Mouse (Mus musculus) heart, embryonic 12.5 days (tissue): Measurements from ENCODE around the gene Surf1. TPM values are rescaled to one million over a fixed set of nuclear protein-coding genes. Genes with fewer than 3 reads are reported as not detected.

ENCODE experiments used
- ATAC-seq: fragments of 200-750 bp; cut with Nextera tagmentation; 2 replicates; pipeline ENCODE4 v1.8.0; 2017; ENCODE audit warnings: moderate TSS enrichment, moderate library complexity; ENCODE audit not compliant: insufficient number of reproducible peaks, low FRiP score
- H3K27ac ChIP-seq: fragments of 300-500 bp; sonication (generic); 2 replicates; pipeline ENCODE4 v1.5.1; 2016; ENCODE audit warnings: mild to moderate bottlenecking, moderate library complexity; ENCODE audit not compliant: poor library complexity, severe bottlenecking
- H3K27me3 ChIP-seq: fragments of 300-500 bp; sonication (generic); replicated peaks from 2 replicates; pipeline ENCODE4 v1.6.1; 2016; ENCODE audit warnings: mild to moderate bottlenecking, moderate library complexity
- H3K36me3 ChIP-seq: fragments of 300-500 bp; sonication (generic); 2 replicates; pipeline ENCODE4 v1.6.1; 2016; ENCODE audit warnings: mild to moderate bottlenecking, moderate library complexity
- H3K4me1 ChIP-seq: fragments of 300-500 bp; sonication (generic); replicated peaks from 2 replicates; pipeline ENCODE4 v1.6.1; 2016; ENCODE audit warnings: mild to moderate bottlenecking
- H3K4me2 ChIP-seq: fragments of 300-500 bp; sonication (generic); 2 replicates; pipeline ENCODE4 v1.6.1; 2016; ENCODE audit warnings: mild to moderate bottlenecking, moderate library complexity
- H3K4me3 ChIP-seq: fragments of 300-500 bp; sonication (generic); 2 replicates; pipeline ENCODE4 v1.5.1; 2016; ENCODE audit warnings: mild to moderate bottlenecking
- H3K9ac ChIP-seq: fragments of 300-500 bp; sonication (generic); 2 replicates; pipeline ENCODE4 v1.6.1; 2016; ENCODE audit warnings: mild to moderate bottlenecking, moderate library complexity
- H3K9me3 ChIP-seq: fragments of 300-500 bp; sonication (generic); replicated peaks from 2 replicates; pipeline ENCODE4 v1.6.1; 2016; ENCODE audit warnings: mild to moderate bottlenecking, moderate library complexity
- WGBS: fragments of 180-500 bp; shearing (Covaris S2); methylation state at CpG from one replicate; pipeline ENCODE4 v1.1.7; 2016; 5-methylcytosine and 5-hydroxymethylcytosine counted together
- polyA plus RNA-seq: library from polyadenylated mRNA; unstranded; fragments of >200 nt; fragmentation: Nextera tagmentation; extraction: Ambion mirVana; gene quantifications from 2 replicates; pipeline ENCODE4 v1.2.1, GENCODE M21; 2016

Gene Surf1
- 39.2 and 40.5 TPM in 2 replicates for polyA plus RNA-seq

GRCm38 (mm10) chr2:26915927-26916728 lies at the start of gene Surf1, which contains the start of gene Surf2:
Gene Surf1 (minus strand): TSS chr2:26916530.
Gene Surf2 (plus strand): TSS chr2:26916367.
- peaks cover 72% of the 10 kb centered on the region for H3K36me3 ChIP-seq
- peak within 1 kb of the TSS; percentile 53 for H3K27ac ChIP-seq
- H3K4me2 ChIP-seq: peak within 1 kb of the TSS; percentile 93
- H3K9me3 ChIP-seq: no peaks in the 10 kb centered on the region
- H3K27me3 ChIP-seq: no peaks in the 10 kb centered on the region
- H3K4me3 ChIP-seq: peak within 1 kb of the TSS; percentile 81
- ATAC-seq: peak; percentile 74
- H3K4me1 ChIP-seq: peaks cover 45% of the 10 kb centered on the region
- WGBS: 1% methylated on average over 46 of the region's 47 CpGs
- peak within 1 kb of the TSS; percentile 85 for H3K9ac ChIP-seq

GRCm38 (mm10) chr2:26964724-26965370 lies 48.5 kb upstream of the Surf1 start:
- peak overlapping the region; percentile 73 for H3K4me3 ChIP-seq
- ATAC-seq: no peak
- WGBS: 14% methylated on average over 14 of the region's 14 CpGs

GRCm38 (mm10) chr2:26963923-26964723 lies 47.8 kb upstream of the Surf1 start, which contains the start of gene Rexo4:
Gene Rexo4 (minus strand): TSS chr2:26964386.
- Histone ChIP-seq H3K4me2 (peak within 1 kb of the TSS; percentile 95), H3K9me3 (peaks cover 8% of the 10 kb centered on the region), H3K4me3 (peak within 1 kb of the TSS; percentile 73), H3K27ac (peak within 1 kb of the TSS; percentile 98), H3K9ac (peak within 1 kb of the TSS; percentile 86), H3K27me3 (no peaks in the 10 kb centered on the region), H3K36me3 (peaks cover 29% of the 10 kb centered on the region), H3K4me1 (peaks cover 27% of the 10 kb centered on the region)
- peak; percentile 93 for ATAC-seq
- under 1% methylated on average over 50 of the region's 50 CpGs for WGBS

More at GRCm38 (mm10) chr2:26964724-26965370, 48.5 kb upstream of the Surf1 start:
- peak overlapping the region; percentile 98 for H3K27ac ChIP-seq
- peaks cover 27% of the 10 kb centered on the region for H3K4me1 ChIP-seq
- H3K36me3 ChIP-seq: peaks cover 24% of the 10 kb centered on the region
- H3K4me2 ChIP-seq: peak overlapping the region; percentile 95
- 0 out of 2 replicates have a peak, but pooled peaks cover 2% of the 10 kb centered on the region for H3K27me3 ChIP-seq
- peaks cover 8% of the 10 kb centered on the region for H3K9me3 ChIP-seq
- peak overlapping the region; percentile 86 for H3K9ac ChIP-seq

GRCm38 (mm10) chr2:26960756-26961155 lies 44.4 kb upstream of the Surf1 start:
- no peaks in the 10 kb centered on the region for H3K27me3 ChIP-seq
- H3K4me3 ChIP-seq: no peak overlapping the region
- no peak overlapping the region for H3K9ac ChIP-seq
- no peak for ATAC-seq
- H3K36me3 ChIP-seq: peaks cover 62% of the 10 kb centered on the region
- WGBS: 71% methylated on average over 4 of the region's 4 CpGs
- H3K9me3 ChIP-seq: no peaks in the 10 kb centered on the region
- no peak overlapping the region for H3K27ac ChIP-seq
- no peak overlapping the region for H3K4me2 ChIP-seq
- peaks cover 27% of the 10 kb centered on the region for H3K4me1 ChIP-seq

- 91% methylated on average over 2 of the region's 2 CpGs for WGBS
- no peak for ATAC-seq
- H3K36me3 ChIP-seq: peaks cover 94% of the 10 kb centered on the region
These were observed 41.1 kb upstream of the Surf1 start for GRCm38 (mm10) chr2:26957488-26957859.

GRCm38 (mm10) chr2:26956811-26957487 lies 40.6 kb upstream of the Surf1 start:
- Histone ChIP-seq H3K27me3 (no peaks in the 10 kb centered on the region), H3K27ac (no peak overlapping the region), H3K9ac (no peak overlapping the region), H3K4me3 (no peak overlapping the region), H3K4me1 (peaks cover 6% of the 10 kb centered on the region; the same call in 1 of the 2 replicates), H3K9me3 (no peaks in the 10 kb centered on the region), H3K36me3 (peaks cover 94% of the 10 kb centered on the region), H3K4me2 (no peak overlapping the region)
- no peak for ATAC-seq
- WGBS: 91% methylated on average over 12 of the region's 12 CpGs

More at GRCm38 (mm10) chr2:26957488-26957859, 41.1 kb upstream of the Surf1 start:
- Histone ChIP-seq H3K27me3 (no peaks in the 10 kb centered on the region), H3K9me3 (no peaks in the 10 kb centered on the region), H3K4me2 (no peak overlapping the region), H3K9ac (no peak overlapping the region), H3K4me1 (peaks cover 11% of the 10 kb centered on the region; the same call in 1 of the 2 replicates), H3K27ac (no peak overlapping the region), H3K4me3 (no peak overlapping the region)

GRCm38 (mm10) chr2:26954735-26955395 lies 38.5 kb upstream of the Surf1 start:
- Histone ChIP-seq H3K9me3 (no peaks in the 10 kb centered on the region), H3K9ac (no peak overlapping the region), H3K4me1 (no peaks in the 10 kb centered on the region), H3K4me2 (no peak overlapping the region), H3K36me3 (peaks cover 92% of the 10 kb centered on the region), H3K27me3 (no peaks in the 10 kb centered on the region), H3K4me3 (no peak overlapping the region), H3K27ac (no peak overlapping the region)
- 86% methylated on average over 2 of the region's 2 CpGs for WGBS
- no peak for ATAC-seq

GRCm38 (mm10) chr2:26952866-26953265 lies 36.5 kb upstream of the Surf1 start:
- Histone ChIP-seq H3K36me3 (peaks cover 85% of the 10 kb centered on the region), H3K4me1 (no peaks in the 10 kb centered on the region), H3K27me3 (no peaks in the 10 kb centered on the region), H3K4me3 (no peak overlapping the region), H3K9me3 (no peaks in the 10 kb centered on the region), H3K4me2 (no peak overlapping the region), H3K9ac (no peak overlapping the region), H3K27ac (no peak overlapping the region)
- no peak for ATAC-seq
- 82% methylated on average over 8 of the region's 8 CpGs for WGBS

- Histone ChIP-seq H3K36me3 (peaks cover 78% of the 10 kb centered on the region), H3K27ac (no peak overlapping the region), H3K9ac (no peak overlapping the region), H3K4me2 (no peak overlapping the region), H3K4me3 (no peak overlapping the region), H3K4me1 (no peaks in the 10 kb centered on the region), H3K27me3 (no peaks in the 10 kb centered on the region), H3K9me3 (no peaks in the 10 kb centered on the region)
- WGBS: 87% methylated on average over 4 of the region's 4 CpGs
- no peak for ATAC-seq
These were observed 35.9 kb upstream of the Surf1 start for GRCm38 (mm10) chr2:26952193-26952592.

- Histone ChIP-seq H3K9ac (no peak overlapping the region), H3K27ac (no peak overlapping the region), H3K4me3 (no peak overlapping the region), H3K36me3 (peaks cover 75% of the 10 kb centered on the region), H3K4me2 (no peak overlapping the region), H3K27me3 (no peaks in the 10 kb centered on the region), H3K9me3 (no peaks in the 10 kb centered on the region), H3K4me1 (no peaks in the 10 kb centered on the region)
- ATAC-seq: no peak
- WGBS: 86% methylated on average over 8 of the region's 8 CpGs
These were observed 35.1 kb upstream of the Surf1 start for GRCm38 (mm10) chr2:26951346-26951905.
